Mouse (Mus musculus) CH12.LX (cell line): ENCODE results near the gene Prrt4. TPM values are rescaled to one million over a fixed set of nuclear protein-coding genes. Genes with fewer than 3 reads are reported as not detected.
A peak's percentile ranks its signal among the peaks of the same experiment; 100 is the strongest.

Source experiments
- DNase-seq: peaks from one replicate; pipeline ENCODE4 v3.0.0-alpha.2; 2013; ENCODE audit errors: extremely low read depth
- H3K27ac ChIP-seq: 2 replicates; pipeline ENCODE4 v1.5.1; 2012; ENCODE audit warnings: low read depth, mild to moderate bottlenecking, control low read depth, moderate library complexity; ENCODE audit not compliant: insufficient read depth
- H3K27me3 ChIP-seq: replicated peaks from 2 replicates; pipeline ENCODE3; 2012; ENCODE audit warnings: inconsistent platforms
- H3K36me3 ChIP-seq, 2 experiments: replicated peaks in 1 of 2; 2 replicates each; pipeline versions ENCODE3 to v1.6.1; 2012; ENCODE audit warnings: inconsistent platforms in 1 of 2, low read length in 1 of 2, mild to moderate bottlenecking in 1 of 2, mixed read lengths in 1 of 2, moderate library complexity in 1 of 2; ENCODE audit not compliant: control insufficient read depth in 1 of 2, insufficient read depth in 1 of 2
- H3K4me1 ChIP-seq, 2 experiments: 2 replicates each; pipeline ENCODE4 v1.6.1; 2012; ENCODE audit warnings: inconsistent platforms in 1 of 2, moderate library complexity in 1 of 2; ENCODE audit not compliant: insufficient read depth in 2 of 2, control insufficient read depth in 1 of 2
- H3K4me2 ChIP-seq: 2 replicates; pipeline ENCODE4 v1.6.1; 2012; ENCODE audit warnings: low read depth, mild to moderate bottlenecking, control low read depth; ENCODE audit not compliant: poor library complexity, insufficient read depth, severe bottlenecking
- H3K4me3 ChIP-seq, 3 experiments: fragments of 150-350 bp in 1 of 3; sonication (generic) in 1 of 3; replicated peaks in 1 of 3; 2 replicates each; pipeline versions ENCODE3 to v1.5.1; 2011 to 2012; ENCODE audit warnings: low read depth in 2 of 3, low read length in 2 of 3, mild to moderate bottlenecking in 2 of 3, moderate library complexity in 2 of 3, control low read depth in 1 of 3, improper control_type of control experiment in 1 of 3, inconsistent platforms in 1 of 3, mixed read lengths in 1 of 3; ENCODE audit not compliant: poor library complexity in 1 of 3
- H3K79me2 ChIP-seq: replicated peaks from 2 replicates; pipeline ENCODE4 v1.6.1; 2012; ENCODE audit warnings: mild to moderate bottlenecking, moderate library complexity; ENCODE audit not compliant: control insufficient read depth, poor library complexity, insufficient read depth, severe bottlenecking; ENCODE audit errors: extremely low read depth
- H3K9ac ChIP-seq: 2 replicates; pipeline ENCODE4 v1.6.1; 2012; ENCODE audit warnings: low read depth, mild to moderate bottlenecking, control low read depth, moderate library complexity; ENCODE audit not compliant: insufficient read depth
- H3K9me3 ChIP-seq: replicated peaks from 2 replicates; pipeline ENCODE3; 2012; ENCODE audit warnings: low read length, inconsistent platforms, mixed read lengths
- BHLHE40 ChIP-seq: IDR thresholded peaks from 2 replicates; pipeline ENCODE4 v1.6.1; 2011; ENCODE audit warnings: mild to moderate bottlenecking, low read depth, low read length, improper control_type of control experiment
- CHD1 ChIP-seq: IDR thresholded peaks from 2 replicates; pipeline ENCODE4 v1.6.1; 2012; ENCODE audit warnings: low read depth, low read length, improper control_type of control experiment, inconsistent platforms
- CHD2 ChIP-seq: IDR thresholded peaks from 2 replicates; pipeline ENCODE4 v1.6.1; 2011; ENCODE audit warnings: low read length, improper control_type of control experiment
- CTCF ChIP-seq, 2 experiments: IDR thresholded peaks in 1 of 2; conservative IDR thresholded peaks in 1 of 2; 2 replicates each; pipeline ENCODE4 v1.5.1; 2011 to 2012; ENCODE audit warnings: low read depth in 2 of 2, low read length in 2 of 2, improper control_type of control experiment in 1 of 2, inconsistent platforms in 1 of 2, mild to moderate bottlenecking in 1 of 2, moderate library complexity in 1 of 2
- E2F4 ChIP-seq: IDR thresholded peaks from 2 replicates; pipeline ENCODE4 v1.6.1; 2011; ENCODE audit warnings: low read depth, low read length, improper control_type of control experiment; ENCODE audit not compliant: insufficient replicate concordance
- ELF1 ChIP-seq: IDR thresholded peaks from 2 replicates; pipeline ENCODE4 v1.6.1; 2014; ENCODE audit warnings: low read depth, mild to moderate bottlenecking, inconsistent platforms, low read length, improper control_type of control experiment
- GABPA ChIP-seq: IDR thresholded peaks from 2 replicates; pipeline ENCODE4 v1.6.1; 2012; ENCODE audit warnings: low read depth, low read length, improper control_type of control experiment, inconsistent platforms; ENCODE audit not compliant: insufficient replicate concordance
- HCFC1 ChIP-seq: IDR thresholded peaks from 2 replicates; pipeline ENCODE4 v1.6.1; 2012; ENCODE audit warnings: low read depth, mild to moderate bottlenecking, inconsistent platforms, low read length, improper control_type of control experiment
- IRF4 ChIP-seq: IDR thresholded peaks from 2 replicates; pipeline ENCODE4 v1.6.1; 2014; ENCODE audit warnings: low read depth, mild to moderate bottlenecking, inconsistent platforms, low read length, improper control_type of control experiment
- JUND ChIP-seq: conservative IDR thresholded peaks from 2 replicates; pipeline ENCODE4 v1.6.1; 2011; ENCODE audit warnings: low read depth, low read length, improper control_type of control experiment
- KAT2A ChIP-seq: IDR thresholded peaks from 2 replicates; pipeline ENCODE4 v1.6.1; 2012; ENCODE audit warnings: low read length, improper control_type of control experiment, inconsistent platforms; ENCODE audit not compliant: insufficient replicate concordance
- MAX ChIP-seq: IDR thresholded peaks from 2 replicates; pipeline ENCODE4 v1.6.1; 2011; ENCODE audit warnings: low read length, improper control_type of control experiment
- MEF2A ChIP-seq: IDR thresholded peaks from 2 replicates; pipeline ENCODE4 v1.6.1; 2014; ENCODE audit warnings: low read depth, mild to moderate bottlenecking, inconsistent platforms, low read length, improper control_type of control experiment, borderline replicate concordance
- MYC ChIP-seq: IDR thresholded peaks from 2 replicates; pipeline ENCODE4 v1.6.1; 2011; ENCODE audit warnings: low read depth, mild to moderate bottlenecking, improper control_type of control experiment, low read length
- NRF1 ChIP-seq: IDR thresholded peaks from 2 replicates; pipeline ENCODE4 v1.6.1; 2014; ENCODE audit warnings: low read depth, mild to moderate bottlenecking, inconsistent platforms, low read length, improper control_type of control experiment, moderate library complexity
- RAD21 ChIP-seq: IDR thresholded peaks from 2 replicates; pipeline ENCODE4 v1.6.1; 2011; ENCODE audit warnings: low read depth, mild to moderate bottlenecking, low read length, improper control_type of control experiment, moderate library complexity
- SMC3 ChIP-seq: IDR thresholded peaks from 2 replicates; pipeline ENCODE4 v1.6.1; 2011; ENCODE audit warnings: low read depth, low read length, improper control_type of control experiment
- TCF12 ChIP-seq: IDR thresholded peaks from 2 replicates; pipeline ENCODE4 v1.6.1; 2014; ENCODE audit warnings: low read depth, mild to moderate bottlenecking, inconsistent platforms, low read length, improper control_type of control experiment
- UBTF ChIP-seq: IDR thresholded peaks from 2 replicates; pipeline ENCODE4 v1.6.1; 2012; ENCODE audit warnings: low read depth, mild to moderate bottlenecking, inconsistent platforms, low read length, improper control_type of control experiment, moderate library complexity
- ZC3H11A ChIP-seq: IDR thresholded peaks from 2 replicates; pipeline ENCODE4 v1.6.1; 2012; ENCODE audit warnings: low read depth, mild to moderate bottlenecking, inconsistent platforms, low read length, improper control_type of control experiment
- ZNF384 ChIP-seq: IDR thresholded peaks from 2 replicates; pipeline ENCODE4 v1.6.1; 2012; ENCODE audit warnings: low read depth, low read length, improper control_type of control experiment, inconsistent platforms
- dilution Hi-C: fragments of 300-500 bp; cut with MboI; formaldehyde crosslinking; loops from 2 replicates; pipeline ENCODE4 v1.14.3; 2020; ENCODE audit warnings: low sequenced_read_pairs; ENCODE audit not compliant: extremely low pct_unique_long_range_greater_than_20kb, extremely low pct_ligation_motif_present
- in situ Hi-C: fragments of 300-500 bp; cut with MboI; formaldehyde crosslinking; loops from 3 replicates; pipeline ENCODE4 v1.14.3; 2019; ENCODE audit warnings: low sequenced_read_pairs, low pct_ligation_motif_present, low pct_unique_long_range_greater_than_20kb, mixed read lengths
- polyA plus RNA-seq: library from polyadenylated mRNA; unstranded; fragments of >175 nt; gene quantifications from 2 replicates; pipeline ENCODE4 v1.2.1, GENCODE M21; 2012; ENCODE audit warnings: low read depth; ENCODE audit not compliant: insufficient read length
- total RNA-seq, 2 experiments: library from RNA; depleted of rRNA; stranded (reverse); fragments of 300-350 nt in 1 of 2; fragments of >200 nt in 1 of 2; gene quantifications; 2 replicates each; pipeline ENCODE4 v1.2.3; 2012 to 2014

The Prrt4 gene
- total and polyA plus RNA-seq, 3 experiments, result not detected

DNA sequence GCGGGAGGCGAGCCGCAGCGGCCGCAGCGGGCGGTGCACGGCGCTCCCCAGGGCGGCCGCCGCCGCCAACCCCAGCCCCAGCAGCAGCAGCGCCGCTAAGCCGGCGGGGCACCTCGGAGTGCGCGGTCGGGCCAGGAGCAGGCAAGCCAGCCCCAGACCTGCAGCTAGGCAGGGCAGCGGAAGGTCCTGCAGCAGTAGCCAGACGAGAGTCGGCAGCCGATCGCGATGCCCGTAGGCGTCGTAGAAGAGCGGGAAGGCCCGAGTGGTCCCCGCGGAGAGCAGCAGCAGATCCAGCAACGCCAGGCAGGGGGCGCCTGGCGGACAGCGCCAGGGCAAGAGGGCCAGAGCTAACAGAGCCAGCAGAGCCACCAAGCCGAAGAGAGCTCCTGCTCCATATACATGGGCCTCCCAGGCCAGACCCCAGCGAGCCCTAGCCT, 8.4 kb downstream of the Prrt4 start:
- no peaks in the 10 kb centered on the region for H3K79me2 ChIP-seq
- peaks cover 0 to 6% of the 10 kb centered on the region in 2 experiments; a peak in 1 of 4 replicates for H3K4me1 ChIP-seq
- DNase-seq, result peak; percentile 43
- H3K4me3 ChIP-seq, result peak overlapping the region in 1 of 3 experiments; percentile 26
- no peaks in the 10 kb centered on the region for H3K36me3 ChIP-seq
- peak overlapping the region; percentile 30; the same call in 1 of the 2 replicates for H3K4me2 ChIP-seq
- no peak overlapping the region for H3K27ac ChIP-seq
- peaks cover 93% of the 10 kb centered on the region for H3K27me3 ChIP-seq
- in situ Hi-C loops, result no loop called here
- H3K9ac ChIP-seq, result no peak overlapping the region
- no peaks in the 10 kb centered on the region for H3K9me3 ChIP-seq
- dilution Hi-C loops, result no loop called here
- TF ChIP-seq E2F4 (no peak), HCFC1 (no peak), GABPA (no peak), ZNF384 (no peak), SMC3 (peak; percentile 79), JUND (no peak), CHD2 (no peak), MAX (peak; percentile 60; the same call in 1 of the 2 replicates), KAT2A (no peak), RAD21 (peak; percentile 32), MEF2A (no peak), ZC3H11A (no peak), TCF12 (0 out of 2 replicates have a peak, but pooled peaks have one; percentile 19), ELF1 (no peak), CHD1 (no peak), CTCF (conservative IDR thresholded peaks at IDR 0.05 in 1 of 2, IDR thresholded peaks at IDR 0.05 in 1 of 2; ENCODE audit: low read depth in 2 of 2, low read length in 2 of 2) (peak in 1 of 2 experiments; percentile 76; a peak in 2 of 4 replicates), BHLHE40 (no peak), IRF4 (peak; percentile 24; the same call in 1 of the 2 replicates), MYC (no peak), NRF1 (no peak), UBTF (no peak)
